Mouse (Mus musculus): ENCODE results near the gene Fam184b. TPM values are rescaled to one million over a fixed set of nuclear protein-coding genes. Genes with fewer than 3 reads are reported as not detected.
A peak's percentile ranks its signal among the peaks of the same experiment; 100 is the strongest.

The Fam184b gene
- polyA plus RNA-seq, 1 experiment from 2014 or later, result 0.44 TPM

GRCm38 (mm10) chr5:45526338-45526737, 113.1 kb downstream of the Fam184b start:
- 96% methylated on average over 4 of the region's 4 CpGs for WGBS
- H3K36me3 ChIP-seq, result peaks cover 77% of the 10 kb centered on the region
- DNase-seq (ENCODE audit: low spot score), result no peak

GRCm38 (mm10) chr5:45525101-45525500, 114.3 kb downstream of the Fam184b start:
- no peak overlapping the region for H3K4me3 ChIP-seq
- H3K27me3 ChIP-seq (ENCODE audit: insufficient read depth, poor library complexity, severe bottlenecking), result no peaks in the 10 kb centered on the region
- peaks cover 67% of the 10 kb centered on the region for H3K36me3 ChIP-seq
- WGBS, result 93% methylated on average over 10 of the region's 10 CpGs
- H3K4me1 ChIP-seq (replicated peaks), result peaks cover 15% of the 10 kb centered on the region
- no peak overlapping the region for H3K27ac ChIP-seq
- no peaks in the 10 kb centered on the region for H3K9me3 ChIP-seq
- DNase-seq (ENCODE audit: low spot score), result no peak

More at GRCm38 (mm10) chr5:45526338-45526737, 113.1 kb downstream of the Fam184b start:
- Histone ChIP-seq H3K27me3 (ENCODE audit: insufficient read depth, poor library complexity, severe bottlenecking) (no peaks in the 10 kb centered on the region), H3K4me3 (no peak overlapping the region), H3K9me3 (no peaks in the 10 kb centered on the region), H3K27ac (no peak overlapping the region), H3K4me1 (replicated peaks) (peaks cover 9% of the 10 kb centered on the region)

- WGBS, result 93% methylated on average over 6 of the region's 6 CpGs
- peak overlapping the region; percentile 92 for H3K4me3 ChIP-seq
- DNase-seq (ENCODE audit: low spot score), result no peak
- no peak overlapping the region for H3K27ac ChIP-seq
- H3K9me3 ChIP-seq, result no peaks in the 10 kb centered on the region
- peaks cover 19% of the 10 kb centered on the region for H3K4me1 ChIP-seq (replicated peaks)
- no peaks in the 10 kb centered on the region for H3K27me3 ChIP-seq (ENCODE audit: insufficient read depth, poor library complexity, severe bottlenecking)
- H3K36me3 ChIP-seq, result peaks cover 33% of the 10 kb centered on the region
These were observed 117.8 kb downstream of the Fam184b start for GRCm38 (mm10) chr5:45521601-45522000.

- Histone ChIP-seq H3K36me3 (peaks cover 24% of the 10 kb centered on the region), H3K27ac (peak overlapping the region; percentile 95), H3K4me3 (peak overlapping the region; percentile 92), H3K9me3 (no peaks in the 10 kb centered on the region), H3K4me1 (replicated peaks) (peaks cover 19% of the 10 kb centered on the region), H3K27me3 (ENCODE audit: insufficient read depth, poor library complexity, severe bottlenecking) (no peaks in the 10 kb centered on the region)
- DNase-seq (ENCODE audit: low spot score), result no peak
- WGBS, result 6% methylated on average over 5 of the region's 5 CpGs
These were observed 118.7 kb downstream of the Fam184b start for GRCm38 (mm10) chr5:45520809-45521110.

GRCm38 (mm10) chr5:45519960-45520808, 119.2 kb downstream of the Fam184b start, which contains the start of gene Med28:
TSS of gene Med28 (plus strand) at chr5:45520229.
- Histone ChIP-seq H3K4me1 (replicated peaks) (peaks cover 19% of the 10 kb centered on the region), H3K27ac (peak within 1 kb of the TSS; percentile 95), H3K36me3 (peaks cover 19% of the 10 kb centered on the region), H3K9me3 (no peaks in the 10 kb centered on the region), H3K4me3 (peak within 1 kb of the TSS; percentile 92), H3K27me3 (ENCODE audit: insufficient read depth, poor library complexity, severe bottlenecking) (no peaks in the 10 kb centered on the region)
- peak; percentile 95 for DNase-seq (ENCODE audit: low spot score)
- WGBS, result 2% methylated on average over 56 of the region's 56 CpGs

GRCm38 (mm10) chr5:45515151-45515743, 124.2 kb downstream of the Fam184b start:
- DNase-seq (ENCODE audit: low spot score), result no peak
- H3K4me1 ChIP-seq (replicated peaks), result peaks cover 3% of the 10 kb centered on the region
- H3K36me3 ChIP-seq, result peaks cover 46% of the 10 kb centered on the region
- H3K27me3 ChIP-seq (ENCODE audit: insufficient read depth, poor library complexity, severe bottlenecking), result no peaks in the 10 kb centered on the region
- no peak overlapping the region for H3K4me3 ChIP-seq
- H3K9me3 ChIP-seq, result no peaks in the 10 kb centered on the region
- no peak overlapping the region for H3K27ac ChIP-seq
- 93% methylated on average over 10 of the region's 10 CpGs for WGBS

- H3K27me3 ChIP-seq (ENCODE audit: insufficient read depth, poor library complexity, severe bottlenecking), result no peaks in the 10 kb centered on the region
- H3K27ac ChIP-seq, result no peak overlapping the region
- H3K4me3 ChIP-seq, result no peak overlapping the region
- WGBS, result 85% methylated on average over 1 of the region's 1 CpGs
- peaks cover 53% of the 10 kb centered on the region for H3K36me3 ChIP-seq
- no peak for DNase-seq (ENCODE audit: low spot score)
- no peaks in the 10 kb centered on the region for H3K9me3 ChIP-seq
- H3K4me1 ChIP-seq (replicated peaks), result peaks cover under 1% of the 10 kb centered on the region
These were observed 124.8 kb downstream of the Fam184b start for GRCm38 (mm10) chr5:45514599-45514998.

- Histone ChIP-seq H3K4me1 (replicated peaks) (no peaks in the 10 kb centered on the region), H3K36me3 (peaks cover 61% of the 10 kb centered on the region), H3K27me3 (ENCODE audit: insufficient read depth, poor library complexity, severe bottlenecking) (no peaks in the 10 kb centered on the region), H3K9me3 (no peaks in the 10 kb centered on the region), H3K27ac (no peak overlapping the region), H3K4me3 (no peak overlapping the region)
- no peak for DNase-seq (ENCODE audit: low spot score)
- 89% methylated on average over 2 of the region's 2 CpGs for WGBS
These were observed 125.9 kb downstream of the Fam184b start for GRCm38 (mm10) chr5:45513511-45513910.

- WGBS, result 95% methylated on average over 6 of the region's 6 CpGs
- H3K27me3 ChIP-seq (ENCODE audit: insufficient read depth, poor library complexity, severe bottlenecking), result no peaks in the 10 kb centered on the region
- no peak for DNase-seq (ENCODE audit: low spot score)
- peaks cover 66% of the 10 kb centered on the region for H3K36me3 ChIP-seq
- no peaks in the 10 kb centered on the region for H3K9me3 ChIP-seq
- H3K4me3 ChIP-seq, result no peak overlapping the region
- H3K27ac ChIP-seq, result no peak overlapping the region
- H3K4me1 ChIP-seq (replicated peaks), result no peaks in the 10 kb centered on the region
These were observed 126.5 kb downstream of the Fam184b start for GRCm38 (mm10) chr5:45512908-45513307.

GRCm38 (mm10) chr5:45510071-45510470, 129.3 kb downstream of the Fam184b start:
- Histone ChIP-seq H3K36me3 (peaks cover 94% of the 10 kb centered on the region), H3K27me3 (ENCODE audit: insufficient read depth, poor library complexity, severe bottlenecking) (no peaks in the 10 kb centered on the region), H3K27ac (no peak overlapping the region), H3K4me3 (no peak overlapping the region), H3K4me1 (replicated peaks) (no peaks in the 10 kb centered on the region), H3K9me3 (no peaks in the 10 kb centered on the region)
- 85% methylated on average over 7 of the region's 7 CpGs for WGBS
- no peak for DNase-seq (ENCODE audit: low spot score)

- 96% methylated on average over 5 of the region's 5 CpGs for WGBS
- Histone ChIP-seq H3K4me1 (replicated peaks) (peaks cover 23% of the 10 kb centered on the region), H3K9me3 (no peaks in the 10 kb centered on the region), H3K36me3 (peaks cover 72% of the 10 kb centered on the region), H3K27me3 (ENCODE audit: insufficient read depth, poor library complexity, severe bottlenecking) (no peaks in the 10 kb centered on the region), H3K4me3 (no peak overlapping the region), H3K27ac (no peak overlapping the region)
- DNase-seq (ENCODE audit: low spot score), result no peak
These were observed 141.8 kb downstream of the Fam184b start for GRCm38 (mm10) chr5:45497564-45497963.

- Histone ChIP-seq H3K27ac (no peak overlapping the region), H3K27me3 (ENCODE audit: insufficient read depth, poor library complexity, severe bottlenecking) (no peaks in the 10 kb centered on the region), H3K4me1 (replicated peaks) (peaks cover 23% of the 10 kb centered on the region), H3K36me3 (peaks cover 67% of the 10 kb centered on the region), H3K9me3 (no peaks in the 10 kb centered on the region), H3K4me3 (no peak overlapping the region)
- no peak for DNase-seq (ENCODE audit: low spot score)
- 94% methylated on average over 12 of the region's 12 CpGs for WGBS
These were observed 142.4 kb downstream of the Fam184b start for GRCm38 (mm10) chr5:45496930-45497550.

- no peaks in the 10 kb centered on the region for H3K9me3 ChIP-seq
- no peak overlapping the region for H3K27ac ChIP-seq
- peaks cover 62% of the 10 kb centered on the region for H3K36me3 ChIP-seq
- peaks cover 2% of the 10 kb centered on the region; the same call in 1 of the 2 replicates for H3K27me3 ChIP-seq (ENCODE audit: insufficient read depth, poor library complexity, severe bottlenecking)
- no peak overlapping the region for H3K4me3 ChIP-seq
- WGBS, result 96% methylated on average over 4 of the region's 4 CpGs
- DNase-seq (ENCODE audit: low spot score), result no peak
- peaks cover 23% of the 10 kb centered on the region for H3K4me1 ChIP-seq (replicated peaks)
These were observed 142.9 kb downstream of the Fam184b start for GRCm38 (mm10) chr5:45496479-45496878.
